Mouse (Mus musculus) frontal cortex, adult (tissue): ENCODE results near the gene Zfp523.

ENCODE experiments used
- ATAC-seq: cut with Nextera tagmentation; 2 replicates; pipeline ENCODE4 v1.9.2; 2017; ENCODE audit warnings: mild to moderate bottlenecking, moderate library complexity, mixed read lengths; ENCODE audit not compliant: low TSS enrichment

Zfp523 gene

GRCm38 (mm10) chr17:28176775-28177539 lies at the start of gene Zfp523:
TSS of gene Zfp523 (plus strand) at chr17:28177129.
- ATAC-seq: peak; percentile 87

- no peak for ATAC-seq
Measured at GRCm38 (mm10) chr17:28129796-28130195, 47.1 kb upstream of the Zfp523 start.

- no peak for ATAC-seq
Measured at GRCm38 (mm10) chr17:28130391-28131125, 46.4 kb upstream of the Zfp523 start.

GRCm38 (mm10) chr17:28131156-28131555 lies 45.8 kb upstream of the Zfp523 start:
- no peak for ATAC-seq

- no peak for ATAC-seq
Measured at GRCm38 (mm10) chr17:28133193-28133592, 43.7 kb upstream of the Zfp523 start.

GRCm38 (mm10) chr17:28135496-28135895 lies 41.4 kb upstream of the Zfp523 start:
- ATAC-seq: no peak

GRCm38 (mm10) chr17:28136266-28136665 lies 40.7 kb upstream of the Zfp523 start:
- no peak for ATAC-seq

GRCm38 (mm10) chr17:28138013-28138412 lies 38.9 kb upstream of the Zfp523 start:
- ATAC-seq: no peak

GRCm38 (mm10) chr17:28138685-28139084 lies 38.2 kb upstream of the Zfp523 start:
- ATAC-seq: no peak

- ATAC-seq: no peak
Measured at GRCm38 (mm10) chr17:28140431-28141204, 36.3 kb upstream of the Zfp523 start.

- no peak for ATAC-seq
Measured at GRCm38 (mm10) chr17:28141205-28141650, 35.7 kb upstream of the Zfp523 start.

- ATAC-seq: no peak
Measured at GRCm38 (mm10) chr17:28141771-28142699, 34.9 kb upstream of the Zfp523 start, which contains the start of gene Scube3. TSS of gene Scube3 (plus strand) at chr17:28142141.

- no peak for ATAC-seq
Measured at GRCm38 (mm10) chr17:28142700-28143610, 34.0 kb upstream of the Zfp523 start.

GRCm38 (mm10) chr17:28143751-28144150 lies 33.2 kb upstream of the Zfp523 start:
- no peak for ATAC-seq

GRCm38 (mm10) chr17:28144241-28144640 lies 32.7 kb upstream of the Zfp523 start:
- no peak for ATAC-seq

GRCm38 (mm10) chr17:28148288-28148687 lies 28.6 kb upstream of the Zfp523 start:
- ATAC-seq: no peak

- ATAC-seq: no peak
Measured at GRCm38 (mm10) chr17:28149734-28150133, 27.2 kb upstream of the Zfp523 start.

- no peak for ATAC-seq
Measured at GRCm38 (mm10) chr17:28150456-28150855, 26.5 kb upstream of the Zfp523 start.

- no peak for ATAC-seq
Measured at GRCm38 (mm10) chr17:28153095-28153494, 23.8 kb upstream of the Zfp523 start.

- no peak for ATAC-seq
Measured at GRCm38 (mm10) chr17:28154970-28155369, 22.0 kb upstream of the Zfp523 start.
